Mouse (Mus musculus) colon, adult 2 months (tissue): ENCODE data around the gene 4932429P05Rik. TPM values are rescaled to one million over a fixed set of nuclear protein-coding genes. Genes with fewer than 3 reads are reported as not detected.

Experiments
- polyA plus RNA-seq: library from polyadenylated mRNA; depleted of rRNA; stranded (reverse); fragments of >200 nt; gene quantifications from 2 replicates; pipeline ENCODE4 v1.2.3, GENCODE M21; 2012; rRNA removed

Gene 4932429P05Rik
- not detected in 2 replicates for polyA plus RNA-seq

GRCm38 (mm10) chrX:89751968-89752367 lies at the start of gene 4932429P05Rik:
4932429P05Rik (plus strand) TSS chrX:89752268.

Other genes starting within 250 kb of the 4932429P05Rik start
- not detected in 2 replicates for gene 4930415L06Rik, start 180.6 kb downstream of the 4932429P05Rik start, polyA plus RNA-seq